Mouse (Mus musculus): Measurements from ENCODE around the gene Gstp3.
"Not testable (repeated sequence)": the region's sequence is repeated elsewhere in the genome, so short reads cannot be mapped to it uniquely, and the experiment has no call there.

GRCm38 (mm10) chr19:4060044-4060898, 902 bp upstream of the Gstp3 start:
- not testable (repeated sequence) for TF ChIP-seq EP300, CTCF (IDR thresholded peaks at IDR 0.05; ENCODE audit: low read depth)
